Mouse (Mus musculus) thymus, adult 2 months (tissue): ENCODE results near the gene Gstt2. TPM values are rescaled to one million over a fixed set of nuclear protein-coding genes. Genes with fewer than 3 reads are reported as not detected.

ENCODE experiments used
- DNase-seq: peaks from one replicate; pipeline ENCODE4 v3.0.0; 2021
- H3K27ac ChIP-seq: fragments of 200-500 bp; 2 replicates; pipeline ENCODE4 v1.5.1; 2012; ENCODE audit warnings: low read length, control low read depth; ENCODE audit not compliant: control insufficient read depth, insufficient read depth
- H3K27me3 ChIP-seq: fragments of 200-500 bp; 2 replicates; pipeline ENCODE4 v1.6.1; 2012; ENCODE audit warnings: mild to moderate bottlenecking, low read length, moderate library complexity, mixed read lengths; ENCODE audit not compliant: control insufficient read depth, insufficient read depth
- H3K36me3 ChIP-seq: fragments of 200-500 bp; 2 replicates; pipeline ENCODE4 v1.6.1; 2012; ENCODE audit warnings: mild to moderate bottlenecking, low read length, moderate library complexity; ENCODE audit not compliant: control insufficient read depth, insufficient read depth
- H3K4me1 ChIP-seq: fragments of 200-500 bp; replicated peaks from 2 replicates; pipeline ENCODE4 v1.6.1; 2012; ENCODE audit warnings: low read length; ENCODE audit not compliant: control insufficient read depth, insufficient read depth
- H3K4me3 ChIP-seq: fragments of 200-500 bp; 2 replicates; pipeline ENCODE4 v1.5.1; 2012; ENCODE audit warnings: mild to moderate bottlenecking, low read length, control low read depth, moderate library complexity; ENCODE audit not compliant: control insufficient read depth, insufficient read depth
- CTCF ChIP-seq: fragments of 200-500 bp; IDR thresholded peaks from 2 replicates; pipeline ENCODE4 v1.5.1; 2012; ENCODE audit warnings: mild to moderate bottlenecking, control low read depth, low read length, moderate library complexity, borderline replicate concordance; ENCODE audit not compliant: control insufficient read depth, poor library complexity, insufficient read depth; ENCODE audit errors: extremely low read depth
- POLR2A ChIP-seq: fragments of 200-500 bp; IDR thresholded peaks from 2 replicates; pipeline ENCODE4 v1.6.1; 2012; ENCODE audit warnings: mild to moderate bottlenecking, low read length, control low read depth, moderate library complexity; ENCODE audit not compliant: control insufficient read depth, poor library complexity, insufficient read depth; ENCODE audit errors: extremely low read depth
- WGBS: fragments of 180-500 bp; shearing (Covaris S2); methylation state at CpG from one replicate; pipeline ENCODE4 v1.1.7; 2018; 5-methylcytosine and 5-hydroxymethylcytosine counted together
- polyA plus RNA-seq: library from polyadenylated mRNA; depleted of rRNA; stranded (reverse); fragments of >200 nt; gene quantifications from 2 replicates; pipeline ENCODE4 v1.2.3, GENCODE M21; 2012; rRNA removed

The Gstt2 gene
- polyA plus RNA-seq, 1 experiment, result 216 TPM

DNA sequence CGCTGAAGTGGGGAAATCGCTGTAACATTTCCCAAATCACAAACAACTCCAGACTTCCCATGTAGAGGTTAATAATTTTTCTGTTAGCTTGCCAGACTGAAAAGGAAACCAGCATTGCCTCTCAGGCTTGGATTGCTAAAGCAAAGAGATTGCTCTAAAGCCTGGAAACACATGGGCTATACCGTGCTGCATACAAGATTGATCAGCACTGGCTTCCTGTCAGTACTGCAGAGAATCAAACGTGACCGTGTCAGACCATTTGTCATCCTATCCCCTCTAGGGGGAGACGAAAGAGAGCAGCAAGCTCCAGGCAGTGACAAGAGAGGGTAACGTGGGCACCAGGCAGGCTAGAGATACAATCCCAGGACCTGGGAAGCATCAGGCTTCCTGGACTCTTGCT lies 46.5 kb downstream of the Gstt2 start:
- 20% methylated on average over 7 of the region's 7 CpGs for WGBS
- H3K4me1 ChIP-seq, result no peaks in the 10 kb centered on the region
- no peaks in the 10 kb centered on the region for H3K27me3 ChIP-seq
- H3K27ac ChIP-seq, result no peak overlapping the region
- H3K4me3 ChIP-seq, result no peak overlapping the region
- no peaks in the 10 kb centered on the region for H3K36me3 ChIP-seq
- TF ChIP-seq POLR2A (no peak), CTCF (no peak)
- peak; percentile 28 for DNase-seq

DNA sequence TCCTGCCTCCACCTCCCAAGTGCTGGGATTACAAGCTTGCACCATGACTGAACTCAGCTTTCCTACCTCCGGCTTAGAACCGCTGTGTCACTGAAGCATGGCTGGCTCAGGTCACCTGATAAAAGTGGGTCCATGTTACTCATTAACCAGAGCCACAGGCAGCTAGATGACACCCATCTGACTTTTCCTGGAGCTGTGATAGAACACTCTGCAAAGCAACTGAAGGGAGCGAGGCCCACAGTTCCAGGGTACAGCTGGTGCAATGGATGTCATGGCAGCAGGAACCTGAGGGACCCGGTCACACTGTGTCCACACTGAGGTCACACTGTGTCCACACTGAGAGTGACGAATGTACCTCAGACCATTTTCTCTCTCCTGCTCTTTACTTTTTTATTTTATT lies 47.4 kb downstream of the Gstt2 start:
- 94% methylated on average over 5 of the region's 5 CpGs for WGBS
- no peak for TF ChIP-seq CTCF
- TF ChIP-seq POLR2A, result no peak

DNA sequence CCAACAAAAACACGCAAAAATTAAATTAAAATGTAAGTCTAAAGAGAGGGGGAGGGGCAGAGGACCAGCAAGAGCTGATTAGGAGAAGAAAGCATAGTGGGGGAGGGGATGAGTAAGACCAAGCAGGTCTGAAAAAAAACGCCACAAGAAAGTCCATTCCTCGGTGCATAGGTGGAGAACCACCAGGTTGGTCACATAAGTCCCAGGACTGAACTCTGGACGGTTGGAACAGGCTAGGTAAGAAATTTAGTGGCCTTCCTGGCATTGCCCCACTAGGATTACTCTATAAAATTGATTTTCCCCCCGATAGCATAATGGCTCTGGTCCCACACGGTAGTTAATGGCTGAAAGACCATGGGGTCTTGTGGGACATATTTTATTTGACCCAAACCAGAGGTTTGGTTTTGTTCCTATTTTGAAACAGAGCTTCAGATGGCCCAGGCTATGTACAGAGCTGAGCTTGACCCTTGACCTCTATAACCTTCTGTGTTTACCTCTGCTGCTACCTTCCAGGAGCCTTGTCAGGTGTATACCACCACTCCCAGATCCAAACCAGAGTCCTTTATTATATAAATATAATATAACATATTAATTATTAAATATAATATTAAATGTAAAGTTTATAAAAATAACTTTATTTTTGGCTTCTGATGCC lies 48.0 kb downstream of the Gstt2 start:
- no peaks in the 10 kb centered on the region for H3K36me3 ChIP-seq
- no peak for DNase-seq
- H3K27ac ChIP-seq, result no peak overlapping the region
- H3K4me3 ChIP-seq, result no peak overlapping the region
- TF ChIP-seq CTCF (no peak), POLR2A (no peak)
- H3K4me1 ChIP-seq, result no peaks in the 10 kb centered on the region
- no peaks in the 10 kb centered on the region for H3K27me3 ChIP-seq
- 89% methylated on average over 6 of the region's 6 CpGs for WGBS

More for the DNA sequence above, 47.4 kb downstream of the Gstt2 start:
- no peak overlapping the region for H3K4me3 ChIP-seq
- H3K36me3 ChIP-seq, result no peaks in the 10 kb centered on the region
- no peak for DNase-seq
- no peaks in the 10 kb centered on the region for H3K4me1 ChIP-seq
- H3K27me3 ChIP-seq, result no peaks in the 10 kb centered on the region
- H3K27ac ChIP-seq, result no peak overlapping the region

DNA sequence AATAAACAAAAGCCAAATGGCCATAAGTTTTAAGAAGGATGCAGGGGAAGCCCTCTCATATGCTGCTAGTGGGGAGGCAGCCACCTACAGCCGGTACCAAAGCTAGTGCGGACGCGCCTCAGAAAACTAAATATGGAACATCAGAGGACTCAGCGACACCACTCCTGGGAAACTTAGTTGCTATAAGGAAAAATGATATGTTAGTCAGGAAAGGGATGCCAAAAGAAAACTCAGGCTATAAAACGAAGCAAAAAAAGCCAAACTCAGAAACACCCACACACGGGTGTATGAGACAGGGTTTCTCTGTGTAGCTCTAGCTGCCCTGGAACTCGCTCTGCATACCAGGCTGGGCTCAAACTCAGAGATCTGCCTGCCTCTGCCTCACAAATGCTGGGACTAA lies 48.9 kb downstream of the Gstt2 start:
- 93% methylated on average over 8 of the region's 8 CpGs for WGBS

DNA sequence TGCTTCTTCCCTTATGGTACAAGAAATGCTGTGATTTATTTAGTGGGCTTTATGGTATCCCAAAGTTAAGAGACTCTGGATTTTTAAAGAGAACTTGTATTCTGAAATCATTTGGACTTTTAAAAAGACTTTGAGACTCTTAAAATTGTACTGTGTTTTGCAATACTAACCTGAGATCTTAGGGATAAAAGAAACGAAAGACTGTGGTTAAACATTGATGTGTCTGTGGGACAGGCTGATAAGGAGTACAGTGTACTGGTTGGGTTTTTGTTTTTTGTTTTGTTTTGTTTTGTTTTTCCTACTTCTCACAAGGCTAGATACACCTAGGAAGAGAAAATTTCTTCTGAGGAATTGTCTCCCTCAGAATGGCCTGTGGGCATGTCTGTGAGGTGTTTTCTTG lies 51.8 kb downstream of the Gstt2 start:
- 46% methylated on average over 1 of the region's 1 CpGs for WGBS

More for the DNA sequence above, 48.9 kb downstream of the Gstt2 start:
- H3K4me3 ChIP-seq, result no peak overlapping the region
- DNase-seq, result no peak
- no peak overlapping the region for H3K27ac ChIP-seq
- no peaks in the 10 kb centered on the region for H3K36me3 ChIP-seq
- no peaks in the 10 kb centered on the region for H3K27me3 ChIP-seq
- TF ChIP-seq CTCF (no peak), POLR2A (no peak)
- H3K4me1 ChIP-seq, result no peaks in the 10 kb centered on the region

More for the DNA sequence above, 51.8 kb downstream of the Gstt2 start:
- DNase-seq, result no peak
- TF ChIP-seq CTCF (no peak), POLR2A (no peak)
- Histone ChIP-seq H3K4me1 (peaks cover 8% of the 10 kb centered on the region), H3K27ac (no peak overlapping the region), H3K4me3 (no peak overlapping the region), H3K36me3 (no peaks in the 10 kb centered on the region), H3K27me3 (0 out of 2 replicates have a peak, but pooled peaks cover 2% of the 10 kb centered on the region)

Other genes with a start within 250 kb of the Gstt2 start
- 49.5 and 73.6 TPM in 2 replicates for gene Ggt5, start 248.1 kb downstream of the Gstt2 start, polyA plus RNA-seq
- gene Susd2, start 193.4 kb downstream of the Gstt2 start, polyA plus RNA-seq, result 11.1 and 11.2 TPM in 2 replicates
- gene Cabin1, start 73.1 kb downstream of the Gstt2 start, polyA plus RNA-seq, result 82.3 and 89.2 TPM in 2 replicates
- gene Ddt, start 64.0 kb downstream of the Gstt2 start, polyA plus RNA-seq, result 66.8 and 77.3 TPM in 2 replicates
- gene Gm20441, start 56.5 kb downstream of the Gstt2 start, polyA plus RNA-seq, result not detected in 2 replicates
- 7.7 and 8.6 TPM in 2 replicates for gene Gstt3, start 56.0 kb downstream of the Gstt2 start, polyA plus RNA-seq
- 15.4 and 19.2 TPM in 2 replicates for gene Gstt1, start 38.8 kb downstream of the Gstt2 start, polyA plus RNA-seq
- gene Gstt4, start 14.9 kb downstream of the Gstt2 start, polyA plus RNA-seq, result 0.19 and 0.26 TPM in 2 replicates
- gene Mif, start 22.8 kb upstream of the Gstt2 start, polyA plus RNA-seq, result 1,833 and 2,007 TPM in 2 replicates
- gene Derl3, start 56.0 kb upstream of the Gstt2 start, polyA plus RNA-seq, result 11.6 and 19.0 TPM in 2 replicates
- gene Smarcb1, start 84.2 kb upstream of the Gstt2 start, polyA plus RNA-seq, result 63.0 and 75.5 TPM in 2 replicates
- 172 and 198 TPM in 2 replicates for gene Chchd10, start 95.7 kb upstream of the Gstt2 start, polyA plus RNA-seq
- 7.5 and 9.3 TPM in 2 replicates for gene Mmp11, start 99.1 kb upstream of the Gstt2 start, polyA plus RNA-seq
- 0.42 TPM in 1 of 2 replicates, not detected in the other for gene Gm867, start 103.2 kb upstream of the Gstt2 start, polyA plus RNA-seq
- gene Vpreb3, start 105.6 kb upstream of the Gstt2 start, polyA plus RNA-seq, result 3.1 and 4.8 TPM in 2 replicates
- 4.0 and 4.3 TPM in 2 replicates for gene Gm5134, start 117.1 kb upstream of the Gstt2 start, polyA plus RNA-seq
- 14.5 and 18.0 TPM in 2 replicates for gene Zfp280b, start 195.2 kb upstream of the Gstt2 start, polyA plus RNA-seq